Mouse (Mus musculus) kidney, postnatal 0 days (tissue): ENCODE data around the gene Tdo2. TPM values are rescaled to one million over a fixed set of nuclear protein-coding genes. Genes with fewer than 3 reads are reported as not detected.

ENCODE experiments used
- ATAC-seq: fragments of 200-750 bp; cut with Nextera tagmentation; replicated peaks from 2 replicates; pipeline ENCODE4 v1.8.0; 2017; ENCODE audit warnings: low read depth, moderate number of reproducible peaks, moderate TSS enrichment, moderate library complexity; ENCODE audit not compliant: low FRiP score
- DNase-seq: peaks from one replicate; pipeline ENCODE4 v3.0.0-alpha.2; 2016; ENCODE audit warnings: low spot score
- H3K27ac ChIP-seq: fragments of 300-500 bp; sonication (generic); 2 replicates; pipeline ENCODE4 v1.5.1; 2014; ENCODE audit warnings: mild to moderate bottlenecking
- H3K27me3 ChIP-seq: fragments of 300-500 bp; sonication (generic); 2 replicates; pipeline ENCODE4 v1.6.1; 2014; ENCODE audit warnings: low read length, mixed read lengths; ENCODE audit not compliant: insufficient read depth
- H3K36me3 ChIP-seq: fragments of 300-500 bp; sonication (generic); 2 replicates; pipeline ENCODE4 v1.6.1; 2014; ENCODE audit warnings: low read length, mixed read lengths; ENCODE audit not compliant: insufficient read depth
- H3K4me1 ChIP-seq: fragments of 300-500 bp; sonication (generic); replicated peaks from 2 replicates; pipeline ENCODE4 v1.6.1; 2014; ENCODE audit warnings: antibody characterized with exemption, low read length, mixed read lengths; ENCODE audit not compliant: insufficient read depth
- H3K4me2 ChIP-seq: fragments of 300-500 bp; sonication (generic); 2 replicates; pipeline ENCODE4 v1.6.1; 2014; ENCODE audit warnings: mild to moderate bottlenecking, low read length, moderate library complexity, mixed read lengths
- H3K4me3 ChIP-seq: fragments of 300-500 bp; sonication (generic); replicated peaks from 2 replicates; pipeline ENCODE4 v1.5.1; 2014; ENCODE audit warnings: low read depth, low read length
- H3K9ac ChIP-seq: fragments of 300-500 bp; sonication (generic); 2 replicates; pipeline ENCODE4 v1.6.1; 2014; ENCODE audit warnings: low read depth, low read length
- H3K9me3 ChIP-seq: fragments of 300-500 bp; sonication (generic); replicated peaks from 2 replicates; pipeline ENCODE4 v1.6.1; 2016; ENCODE audit warnings: low read length, inconsistent platforms, mixed read lengths
- CTCF ChIP-seq: IDR thresholded peaks from 2 replicates; pipeline ENCODE4 v1.5.1; 2016; ENCODE audit warnings: antibody characterized with exemption, low read depth, mild to moderate bottlenecking, moderate library complexity
- WGBS: fragments of 180-500 bp; shearing (Covaris S2); extraction: QIAGEN DNeasy Blood & Tissue Kit; methylation state at CpG from one replicate; pipeline ENCODE4 v1.1.7; 2014; 5-methylcytosine and 5-hydroxymethylcytosine counted together
- polyA plus RNA-seq: library from polyadenylated mRNA; unstranded; fragments of >200 nt; fragmentation: Nextera tagmentation; extraction: Ambion mirVana; gene quantifications from 2 replicates; pipeline ENCODE4 v1.2.1, GENCODE M21; 2015

The Tdo2 gene
- polyA plus RNA-seq, 1 experiment from 2014 or later: 0.08 TPM

DNA sequence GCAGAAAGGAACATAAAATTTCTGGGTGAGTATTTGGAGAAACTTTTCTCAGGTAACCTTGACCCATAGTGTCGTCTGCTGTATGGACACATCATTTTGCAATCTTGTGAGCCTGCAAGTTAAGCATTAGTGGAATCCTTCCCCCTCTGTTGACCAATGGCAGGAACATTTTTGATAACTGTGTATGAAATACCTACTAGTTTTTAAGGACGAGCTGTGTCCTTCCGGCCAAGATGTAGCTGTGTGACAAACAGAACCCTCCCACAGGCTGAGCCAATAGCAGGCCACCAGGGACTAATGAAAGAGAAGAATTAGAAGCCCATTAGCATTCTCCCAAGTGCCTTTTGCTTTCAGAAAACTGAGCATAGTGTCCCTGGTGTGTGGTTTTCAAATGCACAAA, 14.5 kb upstream of the Tdo2 start:
- Histone ChIP-seq H3K9me3 (no peaks in the 10 kb centered on the region), H3K9ac (no peak overlapping the region), H3K4me3 (no peak overlapping the region), H3K27me3 (no peaks in the 10 kb centered on the region), H3K4me2 (no peak overlapping the region), H3K4me1 (no peaks in the 10 kb centered on the region), H3K27ac (no peak overlapping the region), H3K36me3 (no peaks in the 10 kb centered on the region)
- TF ChIP-seq CTCF: no peak
- ATAC-seq: no peak
- WGBS: 69% methylated on average over 3 of the region's 3 CpGs
- no peak for DNase-seq

DNA sequence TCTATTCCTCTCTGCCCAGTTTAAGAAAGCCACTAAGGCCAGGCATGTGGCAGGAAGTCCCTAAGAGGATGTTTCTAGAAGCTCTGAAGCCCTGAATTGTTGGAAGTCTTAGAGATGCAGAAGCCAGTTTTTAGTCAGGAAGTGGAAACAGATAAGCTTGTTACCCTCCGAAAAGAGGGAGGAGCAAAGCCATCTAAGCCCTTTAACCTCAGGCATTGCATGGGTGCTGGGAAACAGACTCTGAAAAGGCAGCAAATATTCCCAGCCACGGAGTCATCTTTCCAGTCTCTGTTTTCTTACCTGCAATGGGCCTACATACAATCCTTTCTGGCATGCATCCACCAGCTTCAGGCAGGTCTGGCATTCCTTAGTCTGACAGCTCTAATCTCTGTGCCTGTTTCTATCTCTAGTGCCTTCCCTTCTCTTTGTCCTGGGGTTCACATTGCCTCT, 13.7 kb upstream of the Tdo2 start:
- H3K27me3 ChIP-seq: no peaks in the 10 kb centered on the region
- no peak for TF ChIP-seq CTCF
- no peaks in the 10 kb centered on the region for H3K9me3 ChIP-seq
- H3K4me2 ChIP-seq: no peak overlapping the region
- no peaks in the 10 kb centered on the region for H3K36me3 ChIP-seq
- no peak for ATAC-seq
- no peak for DNase-seq
- no peak overlapping the region for H3K27ac ChIP-seq
- no peak overlapping the region for H3K4me3 ChIP-seq
- H3K9ac ChIP-seq: no peak overlapping the region
- no peaks in the 10 kb centered on the region for H3K4me1 ChIP-seq
- WGBS: 41% methylated on average over 2 of the region's 2 CpGs

DNA sequence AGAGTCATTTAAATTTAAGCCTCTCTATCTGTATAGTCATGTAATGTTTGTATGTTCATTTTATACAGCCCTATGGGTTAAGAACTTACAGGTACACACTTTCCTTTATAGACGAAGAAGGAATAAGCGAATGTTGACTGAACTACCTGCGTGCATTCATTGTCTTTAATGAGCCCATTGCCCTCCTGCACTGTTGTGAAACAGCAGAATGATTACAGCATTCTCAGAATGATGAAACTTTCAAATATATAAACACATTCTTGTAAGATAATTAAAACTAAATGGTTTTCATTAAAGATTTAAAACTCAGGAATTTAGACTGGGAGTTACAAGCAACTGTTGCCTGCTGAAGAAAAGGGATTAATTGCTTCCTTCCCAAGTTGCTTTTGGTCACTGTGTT, 11.6 kb upstream of the Tdo2 start:
- ATAC-seq (no peak), DNase-seq (no peak)
- Histone ChIP-seq H3K4me3 (no peak overlapping the region), H3K4me1 (no peaks in the 10 kb centered on the region), H3K27me3 (no peaks in the 10 kb centered on the region), H3K4me2 (no peak overlapping the region), H3K9me3 (no peaks in the 10 kb centered on the region), H3K9ac (no peak overlapping the region), H3K27ac (no peak overlapping the region), H3K36me3 (no peaks in the 10 kb centered on the region)
- 93% methylated on average over 3 of the region's 3 CpGs for WGBS
- no peak for TF ChIP-seq CTCF

DNA sequence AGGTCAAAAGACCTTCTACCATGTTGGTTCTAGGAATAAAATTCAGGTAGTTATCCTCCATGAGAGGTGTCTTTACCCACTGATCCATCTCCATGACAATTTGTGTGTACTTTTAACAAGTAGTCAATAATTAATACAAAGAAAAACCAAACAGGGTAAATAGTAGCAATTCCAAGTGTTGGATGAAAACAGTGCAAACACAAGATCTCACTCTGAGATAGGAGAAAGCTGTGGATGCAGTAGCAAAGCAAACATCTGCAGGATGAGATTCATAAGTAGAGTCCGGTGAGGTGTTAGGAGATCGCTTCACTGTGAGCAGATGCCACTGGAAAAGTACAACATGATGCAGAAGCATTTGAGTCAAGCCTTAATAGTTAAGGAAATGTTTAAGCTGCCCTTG, 10.1 kb upstream of the Tdo2 start:
- H3K9me3 ChIP-seq: no peaks in the 10 kb centered on the region
- DNase-seq (no peak), ATAC-seq (no peak)
- WGBS: 90% methylated on average over 2 of the region's 2 CpGs
- H3K27ac ChIP-seq: no peak overlapping the region
- no peaks in the 10 kb centered on the region for H3K36me3 ChIP-seq
- no peaks in the 10 kb centered on the region for H3K27me3 ChIP-seq
- H3K9ac ChIP-seq: no peak overlapping the region
- no peak overlapping the region for H3K4me2 ChIP-seq
- no peaks in the 10 kb centered on the region for H3K4me1 ChIP-seq
- no peak for TF ChIP-seq CTCF
- no peak overlapping the region for H3K4me3 ChIP-seq

DNA sequence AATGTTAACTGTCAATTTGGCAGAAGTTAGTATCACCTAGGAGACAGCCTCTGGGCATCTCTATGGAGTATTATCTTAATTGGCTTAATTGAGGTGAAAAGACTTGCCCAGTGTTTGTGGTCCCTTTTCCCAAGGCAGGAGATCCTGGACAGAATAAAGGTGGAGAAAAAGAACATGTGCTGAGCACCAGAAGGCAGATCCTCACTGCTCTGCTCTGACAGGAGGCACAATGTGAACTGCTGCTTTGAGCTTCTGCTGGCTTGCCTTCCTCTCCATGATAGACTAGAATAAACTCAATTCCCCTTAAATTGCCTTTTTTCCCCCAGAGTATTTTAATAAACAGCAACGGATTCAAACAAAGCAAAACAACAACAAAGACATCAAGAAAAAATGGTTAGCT, 9.1 kb upstream of the Tdo2 start:
- H3K27me3 ChIP-seq: no peaks in the 10 kb centered on the region
- H3K9ac ChIP-seq: no peak overlapping the region
- no peak overlapping the region for H3K4me3 ChIP-seq
- no peaks in the 10 kb centered on the region for H3K36me3 ChIP-seq
- TF ChIP-seq CTCF: no peak
- no peak overlapping the region for H3K4me2 ChIP-seq
- H3K9me3 ChIP-seq: no peaks in the 10 kb centered on the region
- DNase-seq (no peak), ATAC-seq (no peak)
- 62% methylated on average over 1 of the region's 1 CpGs for WGBS
- no peaks in the 10 kb centered on the region for H3K4me1 ChIP-seq
- no peak overlapping the region for H3K27ac ChIP-seq

DNA sequence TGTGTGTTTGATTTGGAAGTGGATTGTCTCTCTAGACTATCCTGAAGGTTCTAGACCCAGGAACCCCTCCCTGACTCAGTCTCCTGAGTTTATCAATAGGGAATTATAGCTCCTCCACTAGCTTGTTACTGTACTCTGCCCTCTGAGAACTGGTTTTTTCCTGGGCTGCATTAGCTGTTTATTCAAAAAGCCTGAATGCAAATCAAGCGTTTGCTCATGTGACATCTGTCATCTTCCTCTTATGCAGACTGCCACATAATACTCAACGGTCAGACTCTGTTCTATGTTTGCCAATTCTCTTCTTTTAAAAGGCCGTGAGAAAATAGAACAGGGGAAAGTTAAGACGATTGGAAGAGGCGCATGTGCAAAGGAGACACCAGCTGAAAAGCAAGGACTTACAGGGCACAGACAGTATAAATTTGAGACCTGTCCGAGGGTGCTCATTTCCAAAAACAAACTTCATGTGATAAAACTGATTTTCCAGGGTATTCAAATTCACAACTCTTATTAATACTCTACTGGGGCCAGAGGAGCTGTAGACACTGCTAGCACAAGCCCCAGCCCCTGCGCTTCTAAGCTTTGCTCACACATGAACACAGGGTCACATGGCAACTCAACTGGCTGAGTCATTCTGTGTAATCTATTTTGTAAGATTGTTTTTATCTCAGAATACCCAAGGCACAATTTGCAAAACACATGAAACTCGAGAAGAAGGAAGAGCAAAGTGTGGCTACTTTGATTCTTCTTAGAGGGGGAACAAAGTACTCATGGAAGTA, 7.3 kb upstream of the Tdo2 start:
- no peaks in the 10 kb centered on the region for H3K4me1 ChIP-seq
- H3K27ac ChIP-seq: no peak overlapping the region
- H3K4me3 ChIP-seq: no peak overlapping the region
- ATAC-seq (no peak), DNase-seq (no peak)
- H3K9ac ChIP-seq: no peak overlapping the region
- H3K27me3 ChIP-seq: no peaks in the 10 kb centered on the region
- no peaks in the 10 kb centered on the region for H3K36me3 ChIP-seq
- H3K4me2 ChIP-seq: no peak overlapping the region
- H3K9me3 ChIP-seq: no peaks in the 10 kb centered on the region
- no peak for TF ChIP-seq CTCF
- 83% methylated on average over 8 of the region's 8 CpGs for WGBS

DNA sequence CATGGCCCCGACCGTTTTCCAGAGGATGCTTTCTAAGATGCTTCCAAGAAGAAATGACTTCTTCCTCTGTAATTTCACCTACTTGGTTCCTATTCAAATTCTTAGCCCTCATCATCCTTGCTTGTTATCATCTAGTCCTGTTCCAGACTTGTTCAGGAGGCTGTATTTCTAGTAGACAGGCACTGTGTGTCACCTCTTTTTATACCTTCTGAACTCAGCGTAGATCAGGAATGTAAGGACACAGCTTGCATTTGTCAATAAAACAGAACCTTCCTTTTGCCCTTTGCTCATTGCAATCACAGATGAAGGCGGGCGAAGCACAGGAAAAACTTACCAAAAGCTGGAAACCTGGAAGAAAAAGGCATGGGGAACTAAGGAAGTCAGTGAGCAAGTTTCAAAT, 6.0 kb upstream of the Tdo2 start, which contains the start of gene Asic5:
TSS of gene Asic5 (plus strand) at position 301 of the 400 bp plus-strand sequence.
- no peak for TF ChIP-seq CTCF
- Histone ChIP-seq H3K27ac (no peak within 1 kb of the TSS), H3K9ac (no peak within 1 kb of the TSS), H3K27me3 (no peaks in the 10 kb centered on the region), H3K36me3 (no peaks in the 10 kb centered on the region), H3K4me2 (no peak within 1 kb of the TSS), H3K4me1 (no peaks in the 10 kb centered on the region), H3K4me3 (no peak within 1 kb of the TSS), H3K9me3 (no peaks in the 10 kb centered on the region)
- ATAC-seq (no peak), DNase-seq (no peak)
- WGBS: 55% methylated on average over 5 of the region's 5 CpGs
